Mouse (Mus musculus) E14TG2a.4 (cell line): ENCODE results near the gene Olfr470.
"Not testable (repeated sequence)": the region's sequence is repeated elsewhere in the genome, so short reads cannot be mapped to it uniquely, and the experiment has no call there.

Source experiments
- H3K27me3 ChIP-seq: 2 replicates; pipeline ENCODE4 v1.6.1; 2014; ENCODE audit warnings: low read length, control low read depth; ENCODE audit not compliant: insufficient read depth
- H3K36me3 ChIP-seq: 2 replicates; pipeline ENCODE4 v1.6.1; 2014; ENCODE audit warnings: low read length, control low read depth; ENCODE audit not compliant: insufficient read depth
- H3K4me1 ChIP-seq: replicated peaks from 2 replicates; pipeline ENCODE4 v1.6.1; 2014; ENCODE audit warnings: low read depth, low read length, control low read depth
- H3K4me3 ChIP-seq: replicated peaks from 2 replicates; pipeline ENCODE4 v1.5.1; 2014; ENCODE audit warnings: mild to moderate bottlenecking, low read length
- H3K9me3 ChIP-seq: 2 replicates; pipeline ENCODE4 v1.6.1; 2014; ENCODE audit warnings: low read length, control low read depth
- CTCF ChIP-seq: conservative IDR thresholded peaks from 2 replicates; pipeline ENCODE4 v1.5.1; 2014; ENCODE audit warnings: low read length
- NANOG ChIP-seq: IDR thresholded peaks from 2 replicates; pipeline ENCODE4 v1.6.1; 2014; ENCODE audit warnings: borderline replicate concordance, low read length, mixed read lengths
- POU5F1 ChIP-seq: IDR thresholded peaks from 2 replicates; pipeline ENCODE4 v1.6.1; 2014; ENCODE audit warnings: low read length, borderline replicate concordance

Olfr470 gene

DNA sequence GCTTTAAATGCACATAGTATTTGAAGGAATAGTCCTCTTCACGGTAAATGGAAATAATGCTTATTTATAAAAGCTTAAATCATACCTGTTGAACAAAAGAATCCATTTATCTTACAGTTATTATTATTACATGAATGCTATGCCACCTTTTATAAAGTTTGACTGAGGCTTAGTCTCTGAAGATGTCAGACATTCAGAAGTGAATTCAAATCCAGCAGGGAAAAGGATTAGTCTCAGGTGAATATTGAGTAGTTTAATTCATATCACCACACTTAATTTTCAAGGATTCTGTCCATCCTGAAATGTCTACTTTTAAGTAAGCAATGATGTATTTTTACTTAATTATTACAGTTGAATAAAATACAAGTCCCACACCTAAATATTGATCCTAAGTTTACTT, at the start of gene Olfr470:
TSS of gene Olfr470 (minus strand) at position 101 of the 400 bp plus-strand sequence.
- not testable (repeated sequence) for H3K9me3 ChIP-seq, H3K27me3 ChIP-seq, H3K36me3 ChIP-seq, H3K4me1 ChIP-seq, H3K4me3 ChIP-seq

DNA sequence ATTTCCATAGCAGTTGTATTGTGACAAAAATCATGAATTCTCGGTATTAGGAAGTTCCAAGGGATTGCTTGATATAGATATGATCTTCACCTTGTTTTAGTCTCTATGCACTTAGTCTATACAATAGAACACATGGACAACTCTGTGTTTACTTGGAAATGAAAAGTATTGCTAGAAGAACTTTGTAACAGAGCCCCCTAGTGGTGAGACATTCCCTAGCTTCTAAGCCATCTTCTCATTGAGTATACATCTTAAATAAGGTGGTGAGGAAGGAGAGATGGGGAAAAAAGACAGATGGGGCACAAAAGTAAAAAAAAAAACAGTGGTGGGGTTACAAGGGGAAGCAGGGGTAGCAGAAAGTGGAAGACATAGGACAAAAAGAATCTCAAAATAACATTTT, 5.6 kb downstream of the Olfr470 start:
- Histone ChIP-seq H3K27me3 (no peaks in the 10 kb centered on the region), H3K9me3 (no peaks in the 10 kb centered on the region), H3K4me3 (no peak overlapping the region), H3K36me3 (no peaks in the 10 kb centered on the region), H3K4me1 (no peaks in the 10 kb centered on the region)
- TF ChIP-seq NANOG, result no peak
- TF ChIP-seq CTCF, result peak; percentile 59

DNA sequence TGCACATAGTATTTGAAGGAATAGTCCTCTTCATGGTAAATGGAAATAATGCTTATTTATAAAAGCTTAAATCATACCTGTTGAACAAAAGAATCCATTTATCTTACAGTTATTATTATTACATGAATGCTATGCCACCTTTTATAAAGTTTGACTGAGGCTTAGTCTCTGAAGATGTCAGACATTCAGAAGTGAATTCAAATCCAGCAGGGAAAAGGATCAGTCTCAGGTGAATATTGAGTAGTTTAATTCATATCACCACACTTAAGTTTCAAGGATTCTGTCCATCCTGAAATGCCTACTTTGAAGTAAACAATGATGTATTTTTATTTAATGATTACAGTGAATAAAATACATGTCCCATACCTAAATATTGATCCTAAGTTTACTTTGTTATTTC, 21.8 kb downstream of the Olfr470 start, which contains the start of gene Olfr469:
TSS of gene Olfr469 (minus strand) at position 101 of the 400 bp plus-strand sequence.
- H3K4me1 ChIP-seq, H3K36me3 ChIP-seq, H3K4me3 ChIP-seq, H3K27me3 ChIP-seq: not testable (repeated sequence)
- H3K9me3 ChIP-seq, result peaks cover 12% of the 10 kb centered on the region

DNA sequence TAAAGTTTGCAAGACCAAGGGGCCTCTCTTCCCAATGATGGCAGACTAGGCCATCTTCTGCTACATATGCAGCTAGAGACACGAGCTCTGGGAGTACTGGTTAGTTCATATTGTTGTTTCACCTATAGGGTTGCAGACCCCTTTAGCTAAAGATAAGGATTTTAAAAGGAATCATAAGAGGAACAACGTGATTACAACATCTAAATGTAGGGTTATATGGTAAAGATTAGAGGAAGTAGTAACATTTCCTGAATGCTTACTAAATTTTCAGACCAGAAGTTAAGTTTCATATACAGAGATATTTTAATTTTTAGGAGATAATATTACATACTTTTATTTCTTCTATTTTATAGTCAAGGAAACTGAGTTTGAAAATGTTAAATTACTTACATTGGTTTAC, 23.4 kb downstream of the Olfr470 start:
- H3K9me3 ChIP-seq, H3K27me3 ChIP-seq, H3K4me1 ChIP-seq, H3K4me3 ChIP-seq, H3K36me3 ChIP-seq: not testable (repeated sequence)

DNA sequence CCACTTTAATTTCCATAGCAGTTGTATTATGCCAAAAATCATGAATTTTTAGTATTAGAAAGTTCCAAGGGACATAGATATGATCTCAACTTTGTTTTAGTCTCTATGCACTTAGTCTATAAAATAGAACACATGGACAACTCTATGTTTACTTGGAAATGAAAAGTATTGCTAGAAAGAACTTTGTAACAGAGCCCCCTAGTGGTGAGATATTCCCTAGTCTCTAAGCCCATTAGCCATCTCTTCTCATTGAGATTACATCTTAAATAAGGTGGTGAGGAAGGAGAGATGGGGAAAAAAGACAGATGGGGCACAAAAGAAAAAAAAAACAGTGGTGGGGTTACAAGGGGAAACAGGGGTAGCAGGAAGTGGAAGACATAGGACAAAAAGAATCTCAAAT, 27.8 kb downstream of the Olfr470 start:
- no peaks in the 10 kb centered on the region for H3K27me3 ChIP-seq
- H3K4me1 ChIP-seq, result no peaks in the 10 kb centered on the region
- no peak for TF ChIP-seq NANOG
- TF ChIP-seq CTCF, result peak; percentile 63
- no peaks in the 10 kb centered on the region for H3K36me3 ChIP-seq
- no peak overlapping the region for H3K4me3 ChIP-seq
- H3K9me3 ChIP-seq, result no peaks in the 10 kb centered on the region

DNA sequence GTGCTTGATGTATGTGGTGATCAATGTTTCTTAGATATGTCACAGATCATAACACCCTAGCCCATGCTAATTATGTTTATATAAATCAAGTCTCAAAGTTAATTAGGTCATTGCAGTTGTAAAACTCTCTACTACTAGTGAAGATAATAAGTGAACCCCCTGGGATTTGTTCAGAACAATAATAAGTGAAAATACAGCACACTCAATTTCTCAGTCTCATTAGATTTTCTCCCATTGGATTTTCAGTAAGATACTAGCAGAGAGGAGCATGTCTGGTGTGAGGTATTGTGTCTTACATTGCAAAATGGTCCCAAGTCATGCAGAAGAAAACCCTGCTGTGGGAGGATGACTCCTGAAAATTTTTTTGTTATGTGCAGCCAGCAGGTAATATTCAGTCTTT, 35.3 kb downstream of the Olfr470 start, which contains the start of gene Olfr467:
TSS of gene Olfr467 (plus strand) at position 301 of the 400 bp plus-strand sequence.
- Histone ChIP-seq H3K4me3 (no peak within 1 kb of the TSS), H3K4me1 (no peaks in the 10 kb centered on the region), H3K9me3 (no peaks in the 10 kb centered on the region), H3K36me3 (no peaks in the 10 kb centered on the region), H3K27me3 (no peaks in the 10 kb centered on the region)
- TF ChIP-seq CTCF (no peak), NANOG (no peak), POU5F1 (no peak)

DNA sequence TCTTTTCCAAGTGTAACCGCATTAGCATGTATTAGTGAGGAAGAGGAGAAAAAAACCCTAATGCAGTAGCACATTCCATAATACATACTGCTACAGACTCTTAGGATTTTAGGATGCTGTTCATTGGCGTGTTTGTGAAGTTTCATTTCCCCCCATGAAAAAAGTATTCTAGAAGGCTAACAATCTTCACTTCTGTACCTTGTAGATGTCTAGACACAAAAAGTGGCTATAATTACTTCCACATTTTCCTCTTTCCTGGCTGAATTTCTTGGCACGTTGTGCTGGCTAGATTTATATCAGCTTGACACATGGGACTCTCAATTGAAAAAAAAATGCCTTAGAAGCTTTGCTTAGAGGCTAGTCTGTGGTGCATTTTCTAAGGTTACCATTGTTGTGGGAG, 45.2 kb downstream of the Olfr470 start:
- TF ChIP-seq NANOG, result no peak
- TF ChIP-seq POU5F1, result no peak
- no peak for TF ChIP-seq CTCF
- H3K4me1 ChIP-seq, result no peaks in the 10 kb centered on the region
- H3K4me3 ChIP-seq, result no peak overlapping the region
- no peaks in the 10 kb centered on the region; the same call in 1 of the 2 replicates for H3K27me3 ChIP-seq
- no peaks in the 10 kb centered on the region for H3K36me3 ChIP-seq
- no peaks in the 10 kb centered on the region for H3K9me3 ChIP-seq

DNA sequence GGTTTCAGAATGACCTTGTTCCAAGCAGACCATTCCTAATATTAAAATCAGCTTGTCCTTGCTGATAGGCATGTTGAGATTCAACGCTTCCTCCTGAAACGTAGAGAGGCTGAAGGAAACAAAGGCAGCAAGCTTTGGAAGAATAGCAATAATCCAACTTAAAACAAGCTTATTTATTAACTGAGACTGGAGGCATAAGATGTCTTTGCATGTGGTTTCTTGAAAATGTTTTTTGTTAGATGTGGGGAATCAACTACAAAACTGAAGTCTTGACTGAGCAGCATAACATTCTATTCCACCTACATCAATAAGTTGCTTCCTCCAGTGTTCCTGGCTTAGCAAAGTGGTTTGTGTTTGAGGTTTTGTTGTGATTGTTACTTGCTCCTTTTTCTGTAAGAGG, 46.2 kb downstream of the Olfr470 start, which contains the start of gene Ovch2:
TSS of gene Ovch2 (minus strand) at position 101 of the 400 bp plus-strand sequence.
- Histone ChIP-seq H3K36me3 (no peaks in the 10 kb centered on the region), H3K4me1 (no peaks in the 10 kb centered on the region), H3K4me3 (no peak within 1 kb of the TSS), H3K27me3 (no peaks in the 10 kb centered on the region; the same call in 1 of the 2 replicates), H3K9me3 (no peaks in the 10 kb centered on the region)
- TF ChIP-seq NANOG (no peak), CTCF (no peak), POU5F1 (no peak)

DNA sequence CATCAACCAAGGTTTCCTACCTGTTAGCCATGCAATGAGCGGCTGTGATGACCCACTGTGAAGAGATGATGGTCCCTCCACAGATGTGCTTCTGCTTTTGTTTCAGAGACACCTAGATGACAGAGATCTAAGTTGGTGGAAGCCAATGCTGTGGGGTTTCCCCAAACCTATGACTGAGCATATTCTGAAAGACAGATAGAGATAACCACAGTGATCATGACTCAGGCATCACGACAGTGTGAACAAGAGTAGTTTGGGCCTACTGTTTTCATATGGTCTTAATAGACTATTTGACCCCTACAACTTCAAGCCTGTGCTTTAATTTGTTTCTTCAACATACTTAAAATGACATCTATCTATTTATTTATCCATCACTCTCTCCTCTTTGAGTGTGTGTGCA, 50.8 kb downstream of the Olfr470 start:
- Histone ChIP-seq H3K4me3 (no peak overlapping the region), H3K27me3 (peaks cover 7% of the 10 kb centered on the region; the same call in 1 of the 2 replicates), H3K36me3 (no peaks in the 10 kb centered on the region), H3K9me3 (no peaks in the 10 kb centered on the region), H3K4me1 (no peaks in the 10 kb centered on the region)
- TF ChIP-seq POU5F1 (no peak), CTCF (no peak), NANOG (no peak)
